Mouse (Mus musculus) spleen, postnatal 36 days (tissue): ENCODE data around the gene Ptgr1.

Experiments used
- DNase-seq, 2 experiments: peaks; one replicate each; pipeline ENCODE4 v3.0.0; 2022; ENCODE audit warnings: low spot score in 2 of 2, mixed read lengths in 1 of 2

Ptgr1 gene

DNA sequence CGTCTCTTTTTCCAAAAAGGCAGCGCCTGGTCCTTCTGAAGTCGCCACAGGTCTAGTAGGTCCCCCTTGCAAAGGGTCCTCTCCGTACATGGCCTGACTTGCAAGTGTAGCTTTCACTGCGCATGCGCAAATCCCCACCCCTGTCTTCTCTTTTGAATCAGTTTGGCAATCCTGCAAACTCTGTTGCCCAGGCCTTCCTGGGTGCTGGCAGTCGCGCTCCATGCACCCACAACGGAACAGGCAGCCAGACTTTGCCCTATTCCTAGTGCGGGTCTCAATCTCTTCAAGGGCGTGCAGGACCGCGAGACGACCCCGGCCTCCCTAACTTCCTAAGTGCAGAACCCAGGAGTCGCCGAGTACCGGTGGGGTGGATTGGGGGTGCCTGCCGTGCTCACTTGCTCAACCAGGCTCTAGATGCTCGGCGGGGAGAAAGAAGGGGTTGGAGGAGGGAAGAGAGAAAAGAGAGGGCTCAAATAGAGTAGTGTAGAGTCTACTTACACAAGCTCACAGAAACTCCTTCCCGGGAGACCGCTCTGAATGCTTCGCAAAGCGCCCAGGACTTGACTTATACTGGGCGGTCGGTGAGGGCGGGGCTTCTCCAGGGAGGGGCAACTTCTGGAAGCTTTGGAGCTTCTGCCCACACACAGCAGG lies at the start of gene Ptgr1:
Ptgr1 (minus strand) TSS at position 580 of the 651 bp plus-strand sequence.
- peak; percentile 81 to 86 for DNase-seq

GRCm38 (mm10) chr4:59035786-59036350 lies 48.9 kb upstream of the Ptgr1 start:
- peak in 1 of 2 experiments; percentile 9 for DNase-seq

- DNase-seq: peak; percentile 66 to 70
Observed at GRCm38 (mm10) chr4:59034918-59035785, 48.2 kb upstream of the Ptgr1 start, which contains the start of gene Gng10. TSS of gene Gng10 (plus strand) at chr4:59035088.

DNA sequence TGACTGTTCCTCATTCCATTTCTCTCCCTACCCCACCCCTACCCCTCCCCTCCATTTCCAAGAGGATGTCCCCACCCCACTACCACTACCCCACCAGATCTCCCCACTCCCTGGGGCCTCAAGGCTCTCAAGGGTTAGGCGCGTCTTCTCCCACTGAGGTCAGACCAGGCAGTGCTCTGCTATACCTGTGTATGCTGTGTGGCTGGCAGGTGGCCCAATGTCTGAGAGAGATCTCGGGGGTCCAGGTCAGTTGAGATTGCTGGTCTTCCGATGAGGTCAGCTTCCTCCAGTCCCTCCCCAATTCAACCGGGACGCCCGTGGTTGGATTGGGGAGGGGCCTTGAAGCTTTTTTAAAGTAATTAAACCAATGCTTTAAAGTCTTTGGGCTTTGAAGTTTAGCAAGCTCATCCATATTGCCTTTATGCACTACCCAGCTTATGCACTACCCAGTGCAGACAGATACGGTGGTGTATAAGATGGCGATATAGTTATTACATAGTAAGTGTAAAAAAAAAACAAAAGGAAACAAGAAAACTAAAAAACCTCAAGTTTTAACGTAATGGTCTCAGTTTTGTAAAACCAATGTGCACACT lies 47.5 kb upstream of the Ptgr1 start:
- DNase-seq: no peak

GRCm38 (mm10) chr4:59016922-59017321 lies 30.0 kb upstream of the Ptgr1 start:
- no peak for DNase-seq

GRCm38 (mm10) chr4:59015181-59015580 lies 28.3 kb upstream of the Ptgr1 start:
- DNase-seq: no peak

DNA sequence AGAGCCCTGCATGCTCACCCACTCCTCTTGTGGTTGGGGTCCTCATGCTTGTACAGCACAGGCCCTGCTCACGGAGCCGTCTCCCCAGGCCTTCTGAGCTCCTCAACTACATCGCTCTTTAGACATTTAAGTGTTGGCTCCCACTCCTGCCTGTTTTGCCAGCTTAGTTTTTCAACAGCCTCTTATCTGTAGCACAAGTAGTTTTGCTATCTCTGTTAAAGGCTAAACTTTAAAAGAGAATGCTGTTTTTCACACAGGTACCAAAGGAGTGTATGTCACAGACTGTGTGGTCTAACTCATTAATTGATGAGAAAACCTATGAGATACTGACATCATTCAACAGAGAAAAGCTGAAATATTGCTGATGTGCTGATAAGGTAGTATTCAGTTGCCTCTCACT lies 24.5 kb upstream of the Ptgr1 start:
- no peak for DNase-seq

DNA sequence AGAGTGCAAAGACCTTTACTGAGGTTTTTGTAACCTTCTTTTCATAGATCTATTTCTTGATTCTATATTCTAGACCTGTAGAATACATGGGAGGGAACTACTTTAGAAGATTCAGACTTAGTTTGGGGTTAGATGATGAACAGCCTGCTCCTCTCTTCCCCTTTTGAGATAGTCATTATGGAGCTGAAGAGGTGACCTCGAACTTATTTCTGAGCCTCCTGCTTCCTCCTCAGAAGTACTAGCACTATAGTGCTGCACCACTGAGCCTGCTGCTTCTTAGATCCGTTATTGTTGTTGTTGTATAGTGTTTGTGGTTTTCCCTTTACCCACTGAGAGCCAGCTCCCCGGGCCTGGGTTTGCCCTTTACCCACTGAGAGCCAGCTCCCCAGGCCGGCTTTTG lies 22.8 kb upstream of the Ptgr1 start:
- peak; percentile 4 to 25 for DNase-seq

GRCm38 (mm10) chr4:59009186-59009585 lies 22.3 kb upstream of the Ptgr1 start:
- peak; percentile 39 to 51 for DNase-seq

- DNase-seq: no peak
Observed at GRCm38 (mm10) chr4:59007974-59008373, 21.1 kb upstream of the Ptgr1 start.

DNA sequence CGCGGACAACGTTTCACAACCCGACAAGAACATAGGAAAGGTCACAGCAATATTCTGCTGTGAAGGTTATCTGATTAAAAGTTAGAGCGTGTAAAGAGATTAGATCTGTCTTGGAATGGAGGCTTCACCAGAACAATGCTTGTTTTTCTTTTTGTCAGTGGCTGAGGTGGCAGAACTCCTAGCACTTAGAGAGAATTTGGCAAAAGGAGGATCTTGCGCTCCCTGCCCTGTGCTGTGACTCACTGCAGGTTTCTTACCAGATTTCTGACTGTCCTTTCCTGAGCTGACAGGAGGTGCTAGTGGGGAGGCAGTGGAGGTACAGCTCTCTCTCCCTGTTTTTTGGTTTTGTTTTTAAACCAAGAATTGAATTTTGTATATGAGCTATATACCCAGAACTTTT lies 20.1 kb upstream of the Ptgr1 start:
- DNase-seq: no peak

DNA sequence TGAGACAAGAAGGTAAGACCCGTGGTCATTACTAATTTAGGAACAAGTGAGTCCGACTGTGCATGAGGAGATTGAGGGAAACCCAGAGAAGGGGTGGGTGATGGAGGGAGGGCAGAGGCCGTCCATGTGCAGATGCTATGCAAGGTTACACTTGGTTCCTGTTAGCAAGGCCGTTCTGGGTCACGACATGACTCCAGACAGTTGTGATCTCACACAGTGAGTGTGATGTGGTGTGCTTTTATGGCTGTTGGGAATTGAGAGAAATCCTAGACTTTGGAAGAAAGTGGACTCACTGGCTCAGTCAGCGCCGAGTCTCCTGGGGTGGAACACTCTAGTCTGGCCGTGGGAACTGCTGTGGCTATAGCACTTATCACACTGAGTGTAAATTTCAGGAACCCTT lies 19.3 kb upstream of the Ptgr1 start:
- DNase-seq: no peak

DNA sequence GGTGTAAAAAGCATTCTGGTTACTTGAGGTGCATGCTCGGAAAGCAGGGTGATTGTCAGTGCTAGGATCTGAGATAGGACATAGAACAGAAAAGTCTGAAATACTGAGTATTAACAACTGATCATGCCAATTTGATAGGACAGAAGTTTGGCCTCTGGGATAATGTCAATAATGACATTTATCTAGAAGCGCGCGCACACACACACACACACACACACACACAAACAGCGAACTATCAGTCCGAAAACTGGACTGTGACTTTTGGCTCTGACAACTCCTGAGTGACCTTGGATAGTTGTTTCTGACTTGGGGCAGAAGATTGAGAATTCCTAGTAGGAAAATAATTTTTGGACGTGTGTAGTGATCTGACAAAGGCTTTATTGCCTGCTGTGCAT lies 16.9 kb upstream of the Ptgr1 start:
- DNase-seq: no peak

DNA sequence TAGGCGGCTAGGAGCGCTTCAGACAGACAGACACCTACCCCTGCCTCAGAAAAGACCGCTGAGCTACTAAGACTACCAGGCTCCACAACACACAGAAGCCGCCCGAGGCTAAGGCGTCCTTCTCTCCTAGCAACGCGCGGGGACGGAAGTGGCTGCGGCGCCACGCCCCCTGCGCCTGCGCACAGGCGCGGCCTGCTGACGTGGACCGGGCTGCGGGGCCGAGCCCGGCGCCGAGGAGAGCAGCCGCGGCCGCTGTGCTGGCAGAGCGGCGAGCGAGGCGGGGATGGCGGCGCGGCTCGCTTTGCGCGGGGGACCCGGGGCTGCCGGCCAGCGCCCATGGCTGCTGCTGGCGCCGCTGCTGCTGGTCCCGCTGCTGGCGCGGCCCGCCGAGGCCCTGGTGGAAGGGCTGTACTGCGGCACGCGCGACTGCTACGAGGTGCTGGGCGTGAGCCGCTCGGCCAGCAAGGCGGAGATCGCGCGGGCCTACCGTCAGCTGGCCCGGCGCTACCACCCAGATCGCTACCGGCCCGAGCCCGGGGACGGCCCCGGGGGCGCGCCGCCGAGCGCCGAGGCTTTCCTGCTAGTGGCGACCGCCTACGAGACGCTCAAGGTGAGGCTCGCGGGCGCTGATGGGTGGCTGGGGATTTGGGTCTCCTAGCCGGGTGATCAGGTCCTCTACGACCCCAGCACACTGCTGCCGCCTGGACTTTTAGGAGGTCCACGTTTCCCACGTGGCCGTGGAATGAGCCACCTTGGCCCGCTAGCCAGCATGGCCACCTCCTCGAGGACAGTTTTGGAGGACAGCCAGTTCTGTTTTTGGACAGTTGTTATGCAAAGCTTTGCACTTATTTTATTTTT lies 16.3 kb upstream of the Ptgr1 start, which contains the start of gene Gm20503:
Gm20503 (plus strand) TSS at position 263 of the 858 bp plus-strand sequence.
- DNase-seq: peak; percentile 93 to 94

DNA sequence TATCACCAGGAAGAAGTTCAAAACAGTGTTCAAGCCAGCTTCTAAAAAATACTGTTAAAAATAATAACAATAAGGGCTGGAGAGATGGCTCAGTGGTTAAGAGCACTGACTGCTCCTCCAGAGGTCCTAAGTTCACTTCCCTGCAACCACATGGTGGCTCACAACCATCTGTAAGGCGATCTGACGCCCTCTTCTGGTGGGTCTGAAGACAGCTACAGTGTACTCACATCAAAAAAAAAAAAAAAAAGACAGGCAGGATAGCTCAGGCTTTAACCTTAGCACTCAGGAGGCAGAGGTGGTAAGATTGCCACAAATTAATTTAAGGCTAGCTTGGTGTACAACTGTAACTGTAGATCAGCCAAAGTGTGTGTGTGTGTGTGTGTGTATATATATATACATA lies 13.7 kb upstream of the Ptgr1 start:
- peak; percentile 63 to 64 for DNase-seq

DNA sequence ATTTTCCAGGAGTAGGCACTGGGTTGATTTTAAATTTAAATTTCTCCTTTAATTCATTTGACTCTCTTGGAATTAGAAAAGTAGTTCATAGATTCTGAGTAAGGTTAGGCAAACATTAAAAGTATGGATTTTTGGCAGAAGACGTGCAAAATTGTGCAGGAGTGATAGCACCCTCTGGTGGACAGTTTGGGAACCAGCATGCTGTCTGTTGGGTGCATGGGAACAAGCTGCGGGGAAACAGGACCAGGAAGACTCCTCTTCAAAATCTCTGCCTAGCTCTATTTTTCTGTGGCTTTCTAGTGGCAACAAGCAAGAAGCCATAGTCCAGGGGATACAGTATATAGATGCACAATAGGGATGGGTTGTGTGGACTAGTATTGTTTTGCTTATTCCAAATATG lies 12.8 kb upstream of the Ptgr1 start:
- peak; percentile 57 to 64 for DNase-seq

DNA sequence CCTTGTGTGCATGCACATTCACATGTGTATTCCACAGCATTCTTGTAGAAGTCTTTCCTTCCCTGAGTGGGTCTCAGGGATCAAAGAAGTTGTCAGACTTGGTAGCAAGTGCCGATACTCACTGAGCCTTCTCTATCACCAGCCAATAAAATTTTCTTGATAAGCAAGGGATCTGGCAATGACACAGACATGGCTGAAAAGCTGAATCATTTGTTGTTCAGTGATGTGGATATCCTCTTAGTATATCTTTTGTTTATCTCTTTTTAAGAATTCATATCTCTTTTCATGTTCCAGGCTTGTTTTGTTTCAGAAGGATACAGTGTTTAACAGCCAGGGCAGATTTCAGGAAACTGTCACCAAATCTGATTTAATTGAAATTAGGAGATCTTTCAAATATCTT lies 11.8 kb upstream of the Ptgr1 start:
- no peak for DNase-seq

DNA sequence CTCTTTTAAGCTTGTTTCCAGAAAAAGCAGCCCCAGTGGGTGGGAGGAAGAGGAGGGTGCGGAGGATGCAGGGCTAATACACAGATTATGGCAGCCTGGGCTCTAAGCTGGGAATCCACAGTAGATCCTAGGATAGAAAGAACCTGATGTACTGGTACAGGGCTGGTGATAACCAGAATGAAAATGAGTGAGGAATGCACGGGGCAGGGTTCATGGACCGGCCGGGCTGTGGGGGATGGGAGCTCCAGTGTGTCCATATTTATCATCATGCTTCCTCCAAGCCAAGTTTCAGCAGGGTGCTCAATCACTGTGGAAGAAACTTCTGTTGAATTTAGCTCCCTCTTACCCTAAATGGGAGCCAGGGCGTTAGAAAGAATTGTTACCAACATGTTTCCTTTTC lies 10.2 kb upstream of the Ptgr1 start:
- DNase-seq: no peak

DNA sequence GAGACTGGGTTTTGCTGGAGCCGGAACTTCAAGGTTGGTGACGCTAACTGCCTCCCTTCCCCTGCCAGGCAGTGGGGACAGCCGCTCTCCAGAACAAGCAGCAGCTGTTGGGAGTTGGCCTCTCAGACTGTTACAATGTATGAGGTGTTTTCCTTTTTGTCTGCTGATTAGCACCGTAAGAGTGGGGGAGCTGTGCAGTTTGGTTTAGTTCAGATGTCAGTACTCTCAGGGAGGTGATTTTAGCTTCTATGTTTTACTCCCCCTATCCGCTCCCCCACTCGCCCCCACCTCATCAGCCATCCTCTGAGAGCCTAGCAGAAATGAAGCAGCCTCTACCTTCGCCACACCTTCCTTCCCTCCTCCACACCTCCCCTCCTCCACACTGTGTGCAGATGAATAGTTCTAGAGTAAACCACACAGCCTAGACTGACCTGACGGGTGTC lies 8.4 kb upstream of the Ptgr1 start:
- no peak for DNase-seq

DNA sequence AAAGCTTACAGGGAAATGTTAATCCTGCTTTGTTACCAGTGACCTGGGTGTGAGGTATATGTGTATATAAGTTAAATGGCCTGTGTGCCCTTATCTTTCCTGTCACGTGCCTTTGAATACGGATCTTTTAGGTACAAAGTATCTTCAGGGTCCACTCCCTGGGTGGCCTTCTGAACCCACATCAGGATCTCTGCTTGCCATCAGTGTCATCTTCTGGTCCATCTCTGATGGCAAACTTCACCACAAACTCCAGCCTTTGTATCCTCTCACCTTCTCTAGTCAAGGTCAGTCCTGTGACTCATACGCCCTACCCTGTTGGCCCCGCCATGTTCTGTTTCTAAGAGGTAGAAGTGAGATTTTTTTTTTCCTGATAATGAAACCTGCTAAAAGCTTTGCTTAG lies 7.8 kb upstream of the Ptgr1 start, which contains the start of gene Dnajc25:
Dnajc25 (plus strand) TSS at position 301 of the 400 bp plus-strand sequence.
- DNase-seq: no peak

- no peak for DNase-seq
Observed at GRCm38 (mm10) chr4:58992195-58992594, 5.3 kb upstream of the Ptgr1 start.
